Mouse (Mus musculus): Measurements from ENCODE around the gene Rab40b. TPM values are rescaled to one million over a fixed set of nuclear protein-coding genes. Genes with fewer than 3 reads are reported as not detected.

The Rab40b gene
- total RNA-seq, 2 experiments from 2014 or later = 46.1 to 58.1 TPM

Small RNA genes lying within 50 kb of the gene (microRNA-seq; reads per million reads assigned to microRNA genes)
- 0.34 to 3.2 reads per million in 2 experiments for gene Mir7236

Other genes starting within 250 kb of the Rab40b start
- gene Tex19.1, start 242.1 kb downstream of the Rab40b start, total RNA-seq (2021) = not detected
- gene Uts2r, start 228.0 kb downstream of the Rab40b start, total RNA-seq (2021) = not detected
- gene Hexdc, start 183.8 kb downstream of the Rab40b start, total RNA-seq (2021) = 10 to 100 TPM; 21.8 to 26.8 TPM
- 1 to 10 TPM; 7.3 to 7.8 TPM for gene Ogfod3, start 183.5 kb downstream of the Rab40b start, total RNA-seq (2021)
- 10 to 100 TPM; 23.6 to 24.8 TPM for gene Cybc1, start 158.9 kb downstream of the Rab40b start, total RNA-seq (2021)
- 10 to 100 TPM; 58.2 to 58.3 TPM for gene Narf, start 151.0 kb downstream of the Rab40b start, total RNA-seq (2021)
- 10 to 100 TPM; 86.2 to 92.6 TPM for gene Foxk2, start 128.3 kb downstream of the Rab40b start, total RNA-seq (2021)
- gene Wdr45b, start 33.8 kb downstream of the Rab40b start, total RNA-seq (2021) = 10 to 100 TPM; 70.3 to 79.7 TPM
- gene Fn3krp, start 33.1 kb upstream of the Rab40b start, total RNA-seq (2021) = 10 to 100 TPM; 42.9 to 47.3 TPM
- gene Fn3k, start 46.7 kb upstream of the Rab40b start, total RNA-seq (2021) = 10 to 100 TPM; 49.0 to 54.1 TPM
- 10 to 100 TPM; 39.0 to 39.8 TPM for gene Tbcd, start 63.7 kb upstream of the Rab40b start, total RNA-seq (2021)
- under 1 TPM in 1 of 2 experiments, not detected in 1; 0.14 TPM for gene Zfp750, start 131.1 kb upstream of the Rab40b start, total RNA-seq (2021)